Mouse (Mus musculus): Measurements from ENCODE around the gene Ogfod1.
A peak's percentile ranks its signal among the peaks of the same experiment; 100 is the strongest.

Ogfod1 gene

GRCm38 (mm10) chr8:94076461-94077192, 39.6 kb downstream of the Ogfod1 start:
- no peak for DNase-seq

GRCm38 (mm10) chr8:94087964-94088363, 51.0 kb downstream of the Ogfod1 start:
- no peak for DNase-seq

GRCm38 (mm10) chr8:94089715-94090114, 52.7 kb downstream of the Ogfod1 start:
- no peak for DNase-seq

GRCm38 (mm10) chr8:94092848-94093247, 55.9 kb downstream of the Ogfod1 start:
- DNase-seq, result no peak

GRCm38 (mm10) chr8:94094281-94094680, 57.3 kb downstream of the Ogfod1 start:
- no peak for DNase-seq

DNA sequence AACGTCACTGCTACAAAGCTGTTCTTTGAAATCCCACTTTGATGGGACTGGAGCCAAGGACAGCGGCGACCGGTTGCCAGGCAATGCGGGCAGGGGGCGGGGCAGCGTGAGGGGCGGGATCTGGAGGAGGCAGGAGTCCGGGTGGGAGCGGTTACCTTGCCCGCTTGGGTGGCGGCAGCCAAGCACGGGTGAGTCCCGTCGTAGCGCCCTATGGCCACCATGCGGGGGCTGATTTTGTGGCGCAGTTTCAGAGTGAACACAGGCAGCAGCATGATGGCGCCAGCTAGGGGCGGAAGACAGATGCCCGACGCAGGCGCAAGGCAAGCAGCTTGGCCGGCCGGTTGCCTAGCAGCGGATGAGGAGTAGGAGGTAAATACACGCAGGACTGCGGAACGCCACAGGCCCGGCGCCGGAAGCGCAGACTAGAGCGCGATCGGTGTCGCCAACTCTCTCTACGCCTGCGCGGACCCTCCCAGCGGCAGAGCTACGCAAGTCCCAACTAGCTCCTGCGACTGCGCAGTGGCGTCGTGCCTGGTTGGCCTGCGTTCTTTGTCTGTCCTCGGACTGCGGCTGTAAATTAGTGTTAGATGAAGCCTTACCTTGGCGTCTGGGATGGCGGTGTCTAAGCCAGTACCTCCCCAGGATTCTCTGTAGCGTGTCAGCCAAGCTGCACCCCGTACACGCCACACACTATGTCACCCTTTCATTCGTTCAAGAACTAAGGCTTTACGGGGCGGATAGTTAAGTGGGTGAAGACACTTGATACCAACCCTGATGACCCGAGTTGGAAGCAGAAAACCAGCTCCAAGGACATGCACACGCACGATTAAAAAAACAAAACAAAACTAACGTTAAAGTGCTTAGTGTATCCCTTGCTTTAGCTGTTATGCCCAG, 61.3 kb downstream of the Ogfod1 start, which contains the start of gene Bbs2:
TSS of gene Bbs2 (minus strand) at position 848 of the 894 bp plus-strand sequence.
- DNase-seq, result peak; percentile 98

GRCm38 (mm10) chr8:94098996-94099395, 62.0 kb downstream of the Ogfod1 start:
- no peak for DNase-seq

DNA sequence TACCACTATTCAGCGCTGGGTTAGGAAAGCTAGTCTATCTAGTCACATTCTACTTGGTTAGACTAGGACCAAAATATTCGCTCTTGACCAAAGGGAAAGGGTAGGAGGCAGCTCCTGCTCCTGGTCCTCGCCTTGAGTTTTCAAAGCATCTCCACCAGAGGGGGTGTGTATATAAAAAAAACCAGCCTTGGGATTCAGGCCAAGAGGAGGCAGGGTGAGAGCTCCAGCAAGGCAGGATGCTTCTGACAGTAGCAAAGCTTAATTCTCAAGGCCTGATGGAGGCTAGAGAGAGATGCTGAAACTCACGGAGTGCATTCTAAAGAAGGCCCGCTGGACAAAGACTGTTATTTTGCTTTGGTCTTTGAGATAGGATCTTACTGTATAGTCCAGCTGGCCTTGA, 67.1 kb downstream of the Ogfod1 start:
- no peak for DNase-seq

GRCm38 (mm10) chr8:94107871-94108270, 70.9 kb downstream of the Ogfod1 start:
- no peak for DNase-seq

GRCm38 (mm10) chr8:94109396-94109795, 72.4 kb downstream of the Ogfod1 start:
- no peak for DNase-seq

DNA sequence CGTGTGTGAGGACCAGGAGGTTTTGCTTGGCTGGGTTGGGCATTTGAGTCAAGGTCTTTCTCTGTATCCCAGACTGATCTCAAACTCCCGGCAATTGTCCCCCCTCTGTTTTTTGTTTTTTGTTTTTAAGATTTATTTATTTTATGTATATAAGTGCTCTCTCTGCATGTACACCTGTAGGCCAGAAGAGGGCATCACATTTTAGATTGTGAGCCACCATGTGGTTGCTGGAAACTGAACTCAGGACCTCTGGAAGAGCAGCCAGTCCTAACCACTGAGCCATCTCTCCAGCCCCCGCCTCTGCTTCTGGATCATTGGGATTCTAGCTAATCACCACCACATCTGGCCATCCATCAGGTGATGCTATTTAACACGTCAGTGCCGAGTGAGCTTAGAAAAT, 72.8 kb downstream of the Ogfod1 start:
- DNase-seq, result no peak

DNA sequence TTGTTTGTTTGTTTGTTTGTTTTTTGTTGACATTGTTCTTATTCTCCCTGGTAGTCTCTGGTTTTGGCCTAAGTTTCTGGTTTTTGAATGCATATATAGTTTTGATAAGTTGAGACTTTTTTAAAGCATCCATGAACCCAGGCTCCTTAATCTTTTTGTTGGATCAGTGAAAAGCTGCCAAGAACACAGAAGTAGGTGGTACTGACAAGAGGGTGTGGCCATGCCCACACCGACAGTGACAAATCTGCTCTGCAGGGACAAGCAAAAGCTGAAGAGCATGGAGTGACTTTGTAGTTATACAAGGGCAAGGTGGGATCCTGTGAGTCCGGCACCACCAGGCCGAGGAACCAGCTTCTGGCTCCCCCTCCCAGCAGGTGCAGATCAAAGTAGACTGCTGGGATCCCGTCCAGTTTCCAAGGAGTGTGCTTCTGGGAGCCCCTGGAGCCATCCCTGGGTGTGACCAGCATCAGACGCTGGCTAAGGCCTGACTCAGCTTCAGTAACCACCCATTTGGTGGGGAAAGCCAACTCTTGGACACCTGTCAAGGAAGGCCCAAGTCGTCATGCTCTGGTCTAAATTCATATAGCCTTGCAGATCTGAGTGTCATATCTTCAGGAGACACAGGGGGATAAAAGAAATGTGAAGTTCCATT, 73.7 kb downstream of the Ogfod1 start:
- no peak for DNase-seq

DNA sequence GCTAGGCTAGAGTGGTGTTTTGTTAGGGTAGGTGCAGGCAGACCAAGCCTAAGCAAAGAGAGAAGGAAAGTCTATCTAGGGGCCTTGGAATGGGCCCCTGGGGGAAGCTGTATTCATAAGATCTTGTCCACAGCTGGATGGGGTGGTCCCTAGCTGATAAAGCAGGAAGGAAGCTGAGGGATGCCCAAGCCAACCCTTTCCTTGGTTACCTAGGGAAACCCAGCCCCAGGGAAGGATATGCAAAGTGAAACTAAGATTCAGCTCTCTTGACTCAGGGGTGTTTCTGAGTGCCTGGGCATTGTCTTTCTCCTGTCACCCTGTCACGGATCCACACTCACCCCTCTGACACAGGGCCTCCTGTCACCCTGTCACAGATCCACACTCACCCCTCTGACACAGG, 76.4 kb downstream of the Ogfod1 start:
- no peak for DNase-seq

DNA sequence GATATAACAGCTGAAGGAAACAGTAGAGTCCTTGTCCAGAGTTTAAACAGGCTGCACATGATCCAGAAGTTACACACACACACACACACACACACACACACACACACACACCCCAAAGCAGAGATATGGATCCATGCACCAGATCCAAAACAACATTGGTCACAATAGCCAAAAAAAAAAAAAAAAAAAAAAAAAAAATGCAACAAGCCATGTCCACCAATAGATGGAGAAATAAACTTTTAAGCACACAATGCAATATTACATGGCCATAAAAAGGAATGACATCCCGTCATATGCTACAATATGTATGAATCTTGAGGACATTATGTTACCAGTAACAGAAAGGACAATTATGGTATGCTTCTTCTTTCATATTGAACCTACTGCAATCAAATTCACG, 77.0 kb downstream of the Ogfod1 start:
- no peak for DNase-seq
